Mouse (Mus musculus): ENCODE data around the gene P2ry13. TPM values are rescaled to one million over a fixed set of nuclear protein-coding genes. Genes with fewer than 3 reads are reported as not detected.

Gene P2ry13
- total and polyA plus RNA-seq, 3 experiments: 0.08 to 1.2 (median 1.2) TPM

- peak overlapping the region in 2 of 3 experiments; percentile 19 to 26 for H3K4me3 ChIP-seq (replicated peaks in 1 of 3; ENCODE audit: low read depth in 2 of 3, low read length in 2 of 3, poor library complexity in 1 of 3)
- dilution Hi-C loops (cut with MboI; ENCODE audit: extremely low pct_ligation_motif_present, extremely low pct_unique_long_range_greater_than_20kb, low sequenced_read_pairs): no loop called here
- TF ChIP-seq ZNF384 (IDR thresholded peaks at IDR 0.05; ENCODE audit: low read depth, low read length) (no peak), MYC (IDR thresholded peaks at IDR 0.05; ENCODE audit: low read depth, low read length) (peak; percentile 79), ZKSCAN1 (IDR thresholded peaks at IDR 0.05; ENCODE audit: borderline replicate concordance, low read depth, low read length) (no peak), MEF2A (IDR thresholded peaks at IDR 0.05; ENCODE audit: borderline replicate concordance, low read depth, low read length) (peak; percentile 62), POLR2A (IDR thresholded peaks at IDR 0.05; ENCODE audit: low read depth, low read length) (0 out of 2 replicates have a peak, but pooled peaks have one; percentile 20), TCF12 (IDR thresholded peaks at IDR 0.05; ENCODE audit: low read depth, low read length) (peak; percentile 56; the same call in 1 of the 2 replicates), ETS1 (conservative IDR thresholded peaks at IDR 0.05; ENCODE audit: low read depth, low read length) (peak; percentile 72), BHLHE40 (IDR thresholded peaks at IDR 0.05; ENCODE audit: low read depth, low read length) (peak; percentile 80), TBP (conservative IDR thresholded peaks at IDR 0.05; ENCODE audit: low read depth, low read length) (0 out of 2 replicates have a peak, but pooled peaks have one; percentile 29), MAX (IDR thresholded peaks at IDR 0.05; ENCODE audit: low read length) (peak; percentile 75), NRF1 (IDR thresholded peaks at IDR 0.05; ENCODE audit: low read depth, low read length) (no peak), JUN (IDR thresholded peaks at IDR 0.05; ENCODE audit: insufficient read depth, low read depth, low read length) (peak; percentile 3; the same call in 1 of the 2 replicates), ZMIZ1 (IDR thresholded peaks at IDR 0.05; ENCODE audit: low read depth, low read length) (no peak), IRF4 (IDR thresholded peaks at IDR 0.05; ENCODE audit: low read depth, low read length) (peak; percentile 84), HCFC1 (IDR thresholded peaks at IDR 0.05; ENCODE audit: low read depth, low read length) (no peak), USF1 (IDR thresholded peaks at IDR 0.05; ENCODE audit: low read depth, low read length) (no peak), SMC3 (IDR thresholded peaks at IDR 0.05; ENCODE audit: low read depth, low read length) (0 out of 2 replicates have a peak, but pooled peaks have one; percentile 1), NELFE (IDR thresholded peaks at IDR 0.05; ENCODE audit: low read depth, low read length) (0 out of 2 replicates have a peak, but pooled peaks have one; percentile 25), RCOR1 (conservative IDR thresholded peaks at IDR 0.05; ENCODE audit: low read depth, low read length) (no peak), RAD21 (IDR thresholded peaks at IDR 0.05; ENCODE audit: low read depth, low read length) (no peak), CTCF (conservative IDR thresholded peaks at IDR 0.05 in 1 of 2, IDR thresholded peaks at IDR 0.05 in 1 of 2; ENCODE audit: low read depth in 2 of 2, low read length in 2 of 2) (no peak), PAX5 (IDR thresholded peaks at IDR 0.05; ENCODE audit: low read length) (no peak), CHD2 (IDR thresholded peaks at IDR 0.05; ENCODE audit: low read length) (peak; percentile 53), JUND (conservative IDR thresholded peaks at IDR 0.05; ENCODE audit: low read depth, low read length) (no peak; the same call in 1 of the 2 replicates), ZC3H11A (IDR thresholded peaks at IDR 0.05; ENCODE audit: low read depth, low read length) (no peak), POLR2AphosphoS2 (IDR thresholded peaks at IDR 0.05; ENCODE audit: low read depth, low read length) (no peak), SIN3A (IDR thresholded peaks at IDR 0.05; ENCODE audit: low read length) (peak; percentile 52; the same call in 1 of the 2 replicates), UBTF (IDR thresholded peaks at IDR 0.05; ENCODE audit: low read depth, low read length) (no peak), USF2 (conservative IDR thresholded peaks at IDR 0.05; ENCODE audit: low read depth, low read length) (no peak), CHD1 (IDR thresholded peaks at IDR 0.05; ENCODE audit: low read depth, low read length) (no peak), ELF1 (IDR thresholded peaks at IDR 0.05; ENCODE audit: low read depth, low read length) (no peak), MAZ (IDR thresholded peaks at IDR 0.05; ENCODE audit: low read depth, low read length) (no peak), KAT2A (IDR thresholded peaks at IDR 0.05; ENCODE audit: insufficient replicate concordance, low read length) (no peak), MXI1 (IDR thresholded peaks at IDR 0.05; ENCODE audit: low read depth, low read length) (peak; percentile 35; the same call in 1 of the 2 replicates), EP300 (IDR thresholded peaks at IDR 0.05; ENCODE audit: low read length) (peak; percentile 85), E2F4 (IDR thresholded peaks at IDR 0.05; ENCODE audit: insufficient replicate concordance, low read depth, low read length) (0 out of 2 replicates have a peak, but pooled peaks have one; percentile 42), GABPA (IDR thresholded peaks at IDR 0.05; ENCODE audit: insufficient replicate concordance, low read depth, low read length) (no peak), MAFK (IDR thresholded peaks at IDR 0.05; ENCODE audit: insufficient replicate concordance, low read length) (peak; percentile 50; the same call in 1 of the 2 replicates)
- H3K27me3 ChIP-seq (replicated peaks): no peaks in the 10 kb centered on the region
- H3K79me2 ChIP-seq (replicated peaks; ENCODE audit: control insufficient read depth, extremely low read depth, insufficient read depth, poor library complexity, severe bottlenecking): no peaks in the 10 kb centered on the region
- H3K4me2 ChIP-seq (ENCODE audit: insufficient read depth, low read depth, poor library complexity, severe bottlenecking): peak overlapping the region; percentile 60
- peak overlapping the region; percentile 25 for H3K9ac ChIP-seq (ENCODE audit: insufficient read depth, low read depth)
- in situ Hi-C loops (cut with MboI; ENCODE audit: low pct_ligation_motif_present, low pct_unique_long_range_greater_than_20kb, low sequenced_read_pairs): no loop called here
- H3K36me3 ChIP-seq (replicated peaks in 1 of 2; ENCODE audit: control insufficient read depth in 1 of 2, insufficient read depth in 1 of 2, low read length in 1 of 2): no peaks in the 10 kb centered on the region
- DNase-seq (ENCODE audit: extremely low read depth): peak; percentile 61
- peak overlapping the region; percentile 16; the same call in 1 of the 2 replicates for H3K27ac ChIP-seq (ENCODE audit: insufficient read depth, low read depth)
- no peaks in the 10 kb centered on the region for H3K9me3 ChIP-seq (replicated peaks; ENCODE audit: low read length)
- H3K4me1 ChIP-seq (ENCODE audit: control insufficient read depth in 1 of 2, insufficient read depth in 2 of 2): peaks cover 5 to 51% of the 10 kb centered on the region in 2 experiments; a peak in 3 of 4 replicates
Observed at GRCm38 (mm10) chr3:59211784-59212183, 1.1 kb upstream of the P2ry13 start.

Data from CH12.LX (cell line).